Mouse (Mus musculus): ENCODE measurements at regions not wholly inside any gene's neighbourhood (a gene's known extent, or its start where the extent isn't known, plus 50 kb on each side); places are given as distances from the start of the nearest gene placed in this dataset.

DNA sequence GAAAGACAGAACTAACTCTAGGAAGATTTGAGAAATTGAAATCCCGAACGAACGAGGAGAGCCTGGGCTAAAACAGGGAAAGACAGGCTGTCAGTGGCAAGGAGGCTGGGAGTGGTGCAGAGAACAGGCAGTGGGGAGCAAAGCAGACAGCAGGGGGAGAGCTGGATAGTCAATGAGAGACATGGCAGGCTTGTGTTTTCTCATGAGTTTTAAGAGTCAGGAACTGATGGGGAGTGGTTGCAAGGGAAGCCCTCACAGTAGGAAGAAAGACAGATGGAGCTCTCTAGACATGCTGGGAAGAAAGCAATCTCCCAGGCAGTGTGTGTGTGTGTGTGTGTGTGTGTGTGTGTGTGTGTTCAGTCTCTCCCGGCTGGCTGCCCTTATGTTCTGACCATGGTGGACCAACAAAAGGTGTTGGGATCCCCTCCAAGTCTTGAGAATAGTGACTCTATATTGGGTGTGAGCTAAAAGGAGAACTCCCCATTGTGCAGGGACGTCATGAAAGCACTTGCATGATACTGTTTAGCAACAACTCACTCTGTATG, 577.9 kb downstream of the Plcl1 start:
- DNase-seq (ENCODE audit: low spot score): no peak

DNA sequence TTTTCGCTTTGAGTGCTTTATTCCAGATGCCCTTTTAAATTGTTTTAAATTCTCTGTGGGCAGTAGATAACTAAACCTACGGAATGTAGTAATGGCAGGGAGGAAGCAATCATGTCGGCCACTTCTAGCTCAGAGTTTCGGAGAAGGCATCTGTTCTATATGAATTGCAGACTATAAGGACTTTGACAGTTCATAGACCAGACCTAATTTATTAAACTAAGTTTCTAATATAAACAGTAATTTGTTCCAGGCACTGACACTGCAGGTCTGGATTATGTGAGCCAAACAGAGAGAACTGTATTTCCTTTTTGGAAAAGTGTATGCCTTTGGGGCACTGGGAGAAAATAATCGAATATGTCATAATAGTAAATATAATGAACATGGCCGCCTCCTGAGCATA, 591.4 kb downstream of the Plcl1 start:
- no peak for DNase-seq (ENCODE audit: low spot score)
